Mouse (Mus musculus): ENCODE measurements around the gene Hook2. TPM values are rescaled to one million over a fixed set of nuclear protein-coding genes. Genes with fewer than 3 reads are reported as not detected.

Gene Hook2
- polyA plus RNA-seq, 1 experiment from 2014 or later, result 7.3 TPM

- Histone ChIP-seq H3K36me3 (peaks cover 61% of the 10 kb centered on the region), H3K4me1 (peaks cover 2% of the 10 kb centered on the region), H3K27ac (replicated peaks) (no peak overlapping the region), H3K4me2 (no peak overlapping the region), H3K4me3 (no peak overlapping the region), H3K27me3 (replicated peaks) (no peaks in the 10 kb centered on the region), H3K9ac (no peak overlapping the region), H3K9me3 (no peaks in the 10 kb centered on the region)
- 75% methylated on average over 7 of the region's 7 CpGs for WGBS
- no peak for ATAC-seq (ENCODE audit: extremely low read depth, insufficient number of reproducible peaks, low FRiP score, low TSS enrichment)
These were observed 30.6 kb upstream of the Hook2 start for GRCm38 (mm10) chr8:84959811-84960210.

- no peaks in the 10 kb centered on the region for H3K9me3 ChIP-seq
- no peak overlapping the region for H3K27ac ChIP-seq (replicated peaks)
- H3K36me3 ChIP-seq, result peaks cover 29% of the 10 kb centered on the region
- ATAC-seq (ENCODE audit: extremely low read depth, insufficient number of reproducible peaks, low FRiP score, low TSS enrichment), result no peak
- no peak overlapping the region for H3K4me3 ChIP-seq
- peaks cover 35% of the 10 kb centered on the region for H3K4me1 ChIP-seq
- no peaks in the 10 kb centered on the region for H3K27me3 ChIP-seq (replicated peaks)
- WGBS, result 85% methylated on average over 4 of the region's 4 CpGs
- no peak overlapping the region for H3K4me2 ChIP-seq
- no peak overlapping the region for H3K9ac ChIP-seq
These were observed 26.5 kb upstream of the Hook2 start for GRCm38 (mm10) chr8:84963952-84964351.

- under 1% methylated on average over 41 of the region's 41 CpGs for WGBS
- H3K4me3 ChIP-seq, result peak overlapping the region; percentile 76
- H3K27ac ChIP-seq (replicated peaks), result peak overlapping the region; percentile 82
- peak; percentile 79 for ATAC-seq (ENCODE audit: extremely low read depth, insufficient number of reproducible peaks, low FRiP score, low TSS enrichment)
- H3K27me3 ChIP-seq (replicated peaks), result no peaks in the 10 kb centered on the region
- peak overlapping the region; percentile 87 for H3K9ac ChIP-seq
- peaks cover 20% of the 10 kb centered on the region for H3K36me3 ChIP-seq
- H3K4me2 ChIP-seq, result peak overlapping the region; percentile 99
- no peaks in the 10 kb centered on the region for H3K9me3 ChIP-seq
- H3K4me1 ChIP-seq, result peaks cover 41% of the 10 kb centered on the region
These were observed 24.6 kb upstream of the Hook2 start for GRCm38 (mm10) chr8:84965731-84966291.

- H3K27me3 ChIP-seq (replicated peaks), result no peaks in the 10 kb centered on the region
- peaks cover 23% of the 10 kb centered on the region for H3K36me3 ChIP-seq
- peaks cover 47% of the 10 kb centered on the region for H3K4me1 ChIP-seq
- H3K9ac ChIP-seq, result 0 out of 2 replicates have a peak overlapping the region, but pooled peaks have one; percentile 50
- H3K27ac ChIP-seq (replicated peaks), result peak overlapping the region; percentile 64
- H3K4me3 ChIP-seq, result peak overlapping the region; percentile 76
- no peaks in the 10 kb centered on the region for H3K9me3 ChIP-seq
- 28% methylated on average over 3 of the region's 3 CpGs for WGBS
- peak overlapping the region; percentile 99 for H3K4me2 ChIP-seq
- ATAC-seq (ENCODE audit: extremely low read depth, insufficient number of reproducible peaks, low FRiP score, low TSS enrichment), result no peak
These were observed 23.8 kb upstream of the Hook2 start for GRCm38 (mm10) chr8:84966603-84967002.

GRCm38 (mm10) chr8:84967532-84968304 lies 22.7 kb upstream of the Hook2 start:
- WGBS, result 86% methylated on average over 13 of the region's 13 CpGs
- H3K9me3 ChIP-seq, result no peaks in the 10 kb centered on the region

GRCm38 (mm10) chr8:84968650-84969049 lies 21.8 kb upstream of the Hook2 start:
- no peaks in the 10 kb centered on the region for H3K27me3 ChIP-seq (replicated peaks)
- H3K4me2 ChIP-seq, result peak overlapping the region; percentile 99
- H3K27ac ChIP-seq (replicated peaks), result peak overlapping the region; percentile 88
- no peak for ATAC-seq (ENCODE audit: extremely low read depth, insufficient number of reproducible peaks, low FRiP score, low TSS enrichment)
- H3K9me3 ChIP-seq, result no peaks in the 10 kb centered on the region
- H3K36me3 ChIP-seq, result peaks cover 35% of the 10 kb centered on the region
- peak overlapping the region; percentile 90 for H3K9ac ChIP-seq
- 24% methylated on average over 2 of the region's 2 CpGs for WGBS
- H3K4me3 ChIP-seq, result peak overlapping the region; percentile 67
- H3K4me1 ChIP-seq, result peaks cover 47% of the 10 kb centered on the region

More at GRCm38 (mm10) chr8:84967532-84968304, 22.7 kb upstream of the Hook2 start:
- H3K36me3 ChIP-seq, result peaks cover 30% of the 10 kb centered on the region
- H3K27ac ChIP-seq (replicated peaks), result peak overlapping the region; percentile 88
- H3K4me1 ChIP-seq, result peaks cover 47% of the 10 kb centered on the region
- H3K9ac ChIP-seq, result peak overlapping the region; percentile 90
- ATAC-seq (ENCODE audit: extremely low read depth, insufficient number of reproducible peaks, low FRiP score, low TSS enrichment), result no peak
- H3K4me2 ChIP-seq, result peak overlapping the region; percentile 99
- peak overlapping the region; percentile 67; the same call in 1 of the 2 replicates for H3K4me3 ChIP-seq
- H3K27me3 ChIP-seq (replicated peaks), result no peaks in the 10 kb centered on the region

GRCm38 (mm10) chr8:84969241-84970134 lies 20.9 kb upstream of the Hook2 start, which contains the start of the genes Gm49661, Prdx2 and Rnaseh2a:
Gm49661 (minus strand) TSS chr8:84969433.
Prdx2 (plus strand) TSS chr8:84969587.
Rnaseh2a (minus strand) TSS chr8:84969767.
- WGBS, result under 1% methylated on average over 56 of the region's 56 CpGs
- ATAC-seq (ENCODE audit: extremely low read depth, insufficient number of reproducible peaks, low FRiP score, low TSS enrichment), result peak; percentile 70
- Histone ChIP-seq H3K4me1 (peaks cover 48% of the 10 kb centered on the region), H3K4me2 (peak within 1 kb of the TSS; percentile 99), H3K27me3 (replicated peaks) (no peaks in the 10 kb centered on the region), H3K9ac (peak within 1 kb of the TSS; percentile 90), H3K36me3 (peaks cover 39% of the 10 kb centered on the region), H3K27ac (replicated peaks) (peak within 1 kb of the TSS; percentile 88), H3K9me3 (no peaks in the 10 kb centered on the region), H3K4me3 (peak within 1 kb of the TSS; percentile 67)

GRCm38 (mm10) chr8:84970135-84970790 lies 20.1 kb upstream of the Hook2 start:
- H3K4me3 ChIP-seq, result peak overlapping the region; percentile 67
- H3K4me1 ChIP-seq, result peaks cover 50% of the 10 kb centered on the region
- no peak for ATAC-seq (ENCODE audit: extremely low read depth, insufficient number of reproducible peaks, low FRiP score, low TSS enrichment)
- peak overlapping the region; percentile 88 for H3K27ac ChIP-seq (replicated peaks)
- WGBS, result 9% methylated on average over 21 of the region's 21 CpGs
- H3K36me3 ChIP-seq, result peaks cover 47% of the 10 kb centered on the region
- no peaks in the 10 kb centered on the region for H3K9me3 ChIP-seq
- peak overlapping the region; percentile 99 for H3K4me2 ChIP-seq
- peak overlapping the region; percentile 90 for H3K9ac ChIP-seq
- no peaks in the 10 kb centered on the region for H3K27me3 ChIP-seq (replicated peaks)

- Histone ChIP-seq H3K9ac (peak overlapping the region; percentile 90), H3K27ac (replicated peaks) (peak overlapping the region; percentile 88), H3K4me1 (peaks cover 51% of the 10 kb centered on the region), H3K36me3 (peaks cover 49% of the 10 kb centered on the region), H3K9me3 (no peaks in the 10 kb centered on the region), H3K27me3 (replicated peaks) (no peaks in the 10 kb centered on the region), H3K4me3 (peak overlapping the region; percentile 67), H3K4me2 (peak overlapping the region; percentile 99)
- peak; percentile 61 for ATAC-seq (ENCODE audit: extremely low read depth, insufficient number of reproducible peaks, low FRiP score, low TSS enrichment)
- 32% methylated on average over 5 of the region's 5 CpGs for WGBS
These were observed 19.5 kb upstream of the Hook2 start for GRCm38 (mm10) chr8:84970913-84971312.

GRCm38 (mm10) chr8:84973079-84973478 lies 17.3 kb upstream of the Hook2 start:
- Histone ChIP-seq H3K27me3 (replicated peaks) (no peaks in the 10 kb centered on the region), H3K36me3 (peaks cover 49% of the 10 kb centered on the region), H3K9ac (no peak overlapping the region), H3K9me3 (no peaks in the 10 kb centered on the region), H3K27ac (replicated peaks) (peak overlapping the region; percentile 4; the same call in 1 of the 2 replicates), H3K4me3 (peak overlapping the region; percentile 21; the same call in 1 of the 2 replicates), H3K4me2 (peak overlapping the region; percentile 99), H3K4me1 (peaks cover 51% of the 10 kb centered on the region)
- no peak for ATAC-seq (ENCODE audit: extremely low read depth, insufficient number of reproducible peaks, low FRiP score, low TSS enrichment)
- 90% methylated on average over 1 of the region's 1 CpGs for WGBS

Data from heart, embryonic 13.5 days (tissue).